Mouse (Mus musculus): ENCODE measurements around the gene Dnm1. TPM values are rescaled to one million over a fixed set of nuclear protein-coding genes. Genes with fewer than 3 reads are reported as not detected.

Dnm1 gene
- polyA plus RNA-seq, 1 experiment from 2014 or later, result 5.6 TPM

DNA sequence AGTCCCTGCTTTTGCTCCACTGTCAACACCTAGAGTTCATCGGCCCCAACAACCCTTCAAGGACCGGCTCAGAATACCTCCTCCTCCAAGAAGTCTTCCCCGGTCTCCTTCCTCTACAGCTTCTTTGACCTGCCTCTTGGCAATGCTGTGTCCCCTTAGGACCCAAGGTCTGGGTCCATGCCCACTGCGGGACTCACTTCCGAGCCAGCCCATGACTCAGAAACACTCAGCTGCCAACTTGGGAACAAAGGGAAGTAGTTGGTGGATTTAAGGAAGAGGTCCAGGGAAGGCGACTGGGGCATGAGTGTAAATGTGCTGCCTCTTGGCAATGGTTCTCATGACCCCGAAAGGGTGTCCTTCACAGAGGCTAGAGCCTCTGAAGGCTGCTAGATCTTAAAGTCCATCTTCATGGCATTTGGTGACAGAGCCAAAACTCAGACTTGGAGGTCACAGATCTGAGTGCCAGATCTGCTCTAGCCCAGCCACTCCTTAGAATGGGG is 26.9 kb upstream of the Dnm1 start:
- Histone ChIP-seq H3K4me1 (replicated peaks; ENCODE audit: insufficient read depth, low read length) (peaks cover 5% of the 10 kb centered on the region; the same call in 1 of the 2 replicates), H3K27me3 (ENCODE audit: insufficient read depth, low read length) (no peaks in the 10 kb centered on the region), H3K9me3 (replicated peaks; ENCODE audit: low read length) (no peaks in the 10 kb centered on the region), H3K27ac (no peak overlapping the region), H3K4me2 (ENCODE audit: low read length) (no peak overlapping the region), H3K36me3 (ENCODE audit: insufficient read depth, low read length) (peaks cover 43% of the 10 kb centered on the region), H3K4me3 (replicated peaks; ENCODE audit: low read depth, low read length) (no peak overlapping the region), H3K9ac (ENCODE audit: low read depth, low read length) (no peak overlapping the region)
- no peak for DNase-seq (ENCODE audit: low spot score)
- 88% methylated on average over 7 of the region's 7 CpGs for WGBS
- no peak for ATAC-seq (replicated peaks; ENCODE audit: low FRiP score, low read depth)
- no peak for TF ChIP-seq CTCF (IDR thresholded peaks at IDR 0.05; ENCODE audit: low read depth)

- H3K9me3 ChIP-seq (replicated peaks; ENCODE audit: low read length), result no peaks in the 10 kb centered on the region
- no peaks in the 10 kb centered on the region for H3K27me3 ChIP-seq (ENCODE audit: insufficient read depth, low read length)
- peaks cover 5% of the 10 kb centered on the region; the same call in 1 of the 2 replicates for H3K4me1 ChIP-seq (replicated peaks; ENCODE audit: insufficient read depth, low read length)
- no peak for ATAC-seq (replicated peaks; ENCODE audit: low FRiP score, low read depth)
- H3K9ac ChIP-seq (ENCODE audit: low read depth, low read length), result no peak overlapping the region
- peaks cover 60% of the 10 kb centered on the region for H3K36me3 ChIP-seq (ENCODE audit: insufficient read depth, low read length)
- H3K4me3 ChIP-seq (replicated peaks; ENCODE audit: low read depth, low read length), result no peak overlapping the region
- no peak for DNase-seq (ENCODE audit: low spot score)
- WGBS, result 93% methylated on average over 10 of the region's 10 CpGs
- TF ChIP-seq CTCF (IDR thresholded peaks at IDR 0.05; ENCODE audit: low read depth), result no peak
- H3K27ac ChIP-seq, result no peak overlapping the region
- no peak overlapping the region for H3K4me2 ChIP-seq (ENCODE audit: low read length)
Measured at GRCm38 (mm10) chr2:32376963-32377362, 23.8 kb upstream of the Dnm1 start.

DNA sequence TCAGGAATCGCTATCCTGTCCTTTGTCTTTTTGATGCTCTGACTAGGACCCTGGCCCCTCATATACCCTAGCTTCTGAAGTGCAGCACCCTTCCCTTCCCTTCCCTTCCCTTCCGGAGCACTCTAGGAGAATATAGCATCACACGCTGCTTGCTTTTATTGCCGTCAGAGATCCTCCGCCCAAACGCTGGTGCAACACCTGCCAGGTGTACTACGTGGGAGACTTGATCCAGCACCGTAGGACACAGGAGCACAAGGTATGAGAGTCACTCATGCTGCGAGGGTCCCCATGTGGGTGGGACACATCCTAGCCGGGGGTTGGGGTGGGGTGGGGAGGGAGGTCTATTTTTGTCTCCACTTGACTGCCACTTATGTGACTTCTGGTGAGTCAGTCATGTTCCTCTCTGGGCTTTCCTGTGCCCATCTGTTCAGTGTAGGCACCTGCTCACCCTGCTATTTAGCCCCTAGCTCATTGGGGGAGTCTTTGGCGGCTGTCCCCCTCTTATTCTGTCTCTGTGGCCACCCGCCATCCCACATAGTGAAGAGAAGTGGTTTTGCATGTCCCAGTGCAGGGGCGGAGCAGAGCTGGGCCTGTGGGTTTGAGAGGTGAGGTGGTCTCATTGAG is 22.3 kb upstream of the Dnm1 start:
- Histone ChIP-seq H3K27me3 (ENCODE audit: insufficient read depth, low read length) (no peaks in the 10 kb centered on the region), H3K27ac (no peak overlapping the region), H3K4me1 (replicated peaks; ENCODE audit: insufficient read depth, low read length) (no peaks in the 10 kb centered on the region), H3K9ac (ENCODE audit: low read depth, low read length) (no peak overlapping the region), H3K36me3 (ENCODE audit: insufficient read depth, low read length) (peaks cover 71% of the 10 kb centered on the region), H3K4me2 (ENCODE audit: low read length) (no peak overlapping the region), H3K9me3 (replicated peaks; ENCODE audit: low read length) (no peaks in the 10 kb centered on the region), H3K4me3 (replicated peaks; ENCODE audit: low read depth, low read length) (no peak overlapping the region)
- DNase-seq (ENCODE audit: low spot score), result no peak
- WGBS, result 92% methylated on average over 13 of the region's 13 CpGs
- no peak for TF ChIP-seq CTCF (IDR thresholded peaks at IDR 0.05; ENCODE audit: low read depth)
- ATAC-seq (replicated peaks; ENCODE audit: low FRiP score, low read depth), result no peak

DNA sequence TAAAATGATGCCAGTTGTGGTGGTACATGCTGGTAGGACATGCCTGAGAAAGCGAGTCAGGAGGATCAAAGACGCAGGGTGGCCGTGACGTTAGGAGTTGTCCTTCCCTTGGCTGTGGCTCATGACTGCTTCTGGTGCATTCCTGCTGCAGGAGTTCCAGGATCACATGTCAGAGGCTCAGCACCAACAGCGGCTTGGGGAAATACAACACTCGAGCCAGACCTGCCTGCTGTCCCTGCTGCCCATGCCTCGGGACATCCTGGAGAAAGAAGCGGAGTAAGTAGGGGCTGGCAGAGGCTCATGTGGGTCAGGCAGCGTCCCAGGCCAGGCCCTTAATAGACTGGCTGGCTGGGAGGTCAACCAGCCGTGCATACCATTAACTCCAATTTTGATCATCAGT is 21.1 kb upstream of the Dnm1 start:
- H3K9ac ChIP-seq (ENCODE audit: low read depth, low read length), result no peak overlapping the region
- no peak for ATAC-seq (replicated peaks; ENCODE audit: low FRiP score, low read depth)
- no peaks in the 10 kb centered on the region for H3K9me3 ChIP-seq (replicated peaks; ENCODE audit: low read length)
- H3K36me3 ChIP-seq (ENCODE audit: insufficient read depth, low read length), result peaks cover 76% of the 10 kb centered on the region
- H3K4me3 ChIP-seq (replicated peaks; ENCODE audit: low read depth, low read length), result no peak overlapping the region
- H3K27ac ChIP-seq, result no peak overlapping the region
- no peaks in the 10 kb centered on the region for H3K4me1 ChIP-seq (replicated peaks; ENCODE audit: insufficient read depth, low read length)
- WGBS, result 77% methylated on average over 10 of the region's 10 CpGs
- TF ChIP-seq CTCF (IDR thresholded peaks at IDR 0.05; ENCODE audit: low read depth), result no peak
- H3K27me3 ChIP-seq (ENCODE audit: insufficient read depth, low read length), result no peaks in the 10 kb centered on the region
- no peak overlapping the region for H3K4me2 ChIP-seq (ENCODE audit: low read length)
- DNase-seq (ENCODE audit: low spot score), result no peak

GRCm38 (mm10) chr2:32367315-32367714 is 14.2 kb upstream of the Dnm1 start:
- Histone ChIP-seq H3K4me2 (ENCODE audit: low read length) (no peak overlapping the region), H3K4me1 (replicated peaks; ENCODE audit: insufficient read depth, low read length) (peaks cover 7% of the 10 kb centered on the region; the same call in 1 of the 2 replicates), H3K4me3 (replicated peaks; ENCODE audit: low read depth, low read length) (no peak overlapping the region), H3K9ac (ENCODE audit: low read depth, low read length) (no peak overlapping the region), H3K9me3 (replicated peaks; ENCODE audit: low read length) (no peaks in the 10 kb centered on the region), H3K27ac (no peak overlapping the region), H3K36me3 (ENCODE audit: insufficient read depth, low read length) (peaks cover 40% of the 10 kb centered on the region), H3K27me3 (ENCODE audit: insufficient read depth, low read length) (no peaks in the 10 kb centered on the region)
- TF ChIP-seq CTCF (IDR thresholded peaks at IDR 0.05; ENCODE audit: low read depth), result no peak
- no peak for DNase-seq (ENCODE audit: low spot score)
- WGBS, result 90% methylated on average over 5 of the region's 5 CpGs
- no peak for ATAC-seq (replicated peaks; ENCODE audit: low FRiP score, low read depth)

GRCm38 (mm10) chr2:32364121-32364520 is 11.0 kb upstream of the Dnm1 start:
- Histone ChIP-seq H3K9ac (ENCODE audit: low read depth, low read length) (no peak overlapping the region), H3K27me3 (ENCODE audit: insufficient read depth, low read length) (no peaks in the 10 kb centered on the region), H3K4me3 (replicated peaks; ENCODE audit: low read depth, low read length) (peak overlapping the region; percentile 76; the same call in 1 of the 2 replicates), H3K27ac (no peak overlapping the region), H3K4me2 (ENCODE audit: low read length) (peak overlapping the region; percentile 85), H3K4me1 (replicated peaks; ENCODE audit: insufficient read depth, low read length) (peaks cover 7% of the 10 kb centered on the region; the same call in 1 of the 2 replicates), H3K36me3 (ENCODE audit: insufficient read depth, low read length) (peaks cover 19% of the 10 kb centered on the region), H3K9me3 (replicated peaks; ENCODE audit: low read length) (no peaks in the 10 kb centered on the region)
- 77% methylated on average over 8 of the region's 8 CpGs for WGBS
- no peak for DNase-seq (ENCODE audit: low spot score)
- no peak for ATAC-seq (replicated peaks; ENCODE audit: low FRiP score, low read depth)
- TF ChIP-seq CTCF (IDR thresholded peaks at IDR 0.05; ENCODE audit: low read depth), result no peak

Data from kidney, postnatal 0 days (tissue).